Mouse (Mus musculus): Measurements from ENCODE around the gene Timm8a2. TPM values are rescaled to one million over a fixed set of nuclear protein-coding genes. Genes with fewer than 3 reads are reported as not detected.

Timm8a2 gene
- total and polyA plus RNA-seq, 3 experiments = 0.18 TPM; not detected in 2

DNA sequence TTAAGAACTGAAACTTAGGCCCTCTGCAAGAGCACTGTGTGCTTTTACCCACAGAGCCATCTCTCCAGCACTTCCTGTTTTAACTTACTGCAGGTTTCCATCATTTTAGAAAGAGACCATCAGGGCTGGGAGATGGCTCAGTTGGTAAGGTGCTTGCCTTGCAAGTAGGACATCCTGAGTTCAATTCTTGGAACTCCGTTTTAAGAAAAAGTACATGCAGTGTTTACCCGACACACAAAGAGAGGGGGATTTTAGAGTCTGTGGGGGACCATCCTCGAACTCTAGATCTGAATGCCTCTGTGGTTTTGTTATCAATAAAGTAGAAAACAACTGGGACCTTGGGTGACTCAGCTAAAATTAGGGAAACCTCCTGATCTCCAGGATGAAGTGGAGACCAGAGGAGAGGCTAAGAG, 6.9 kb downstream of the Timm8a2 start (continued):
- no peak for TF ChIP-seq BHLHE40 (IDR thresholded peaks at IDR 0.05; ENCODE audit: borderline replicate concordance, low read depth, low read length)
- TF ChIP-seq ZNF384 (IDR thresholded peaks at IDR 0.05; ENCODE audit: low read depth, low read length) = no peak
- TF ChIP-seq MAZ (IDR thresholded peaks at IDR 0.05; ENCODE audit: low read depth, low read length) = no peak
- peak; percentile 62 to 65; a peak in 2 of 4 replicates for TF ChIP-seq EP300 (IDR thresholded peaks at IDR 0.05; ENCODE audit: low read depth in 1 of 2, low read length in 2 of 2)
- no peak for TF ChIP-seq POLR2A (IDR thresholded peaks at IDR 0.05; ENCODE audit: control insufficient read depth in 1 of 2, insufficient read depth in 1 of 2, low read depth in 1 of 2, low read length in 2 of 2, poor library complexity in 1 of 2)
- TF ChIP-seq GATA1 (IDR thresholded peaks at IDR 0.05; ENCODE audit: low read depth, low read length) = peak; percentile 71
- TF ChIP-seq E2F4 (IDR thresholded peaks at IDR 0.05; ENCODE audit: borderline replicate concordance, low read depth, low read length) = no peak
- peak; percentile 92 for TF ChIP-seq GABPA (IDR thresholded peaks at IDR 0.05; ENCODE audit: low read depth, low read length)
- no peak for TF ChIP-seq MYB (IDR thresholded peaks at IDR 0.05; ENCODE audit: low read depth, low read length)
- TF ChIP-seq ZKSCAN1 (IDR thresholded peaks at IDR 0.05; ENCODE audit: low read depth, low read length) = no peak
- no peak for TF ChIP-seq CHD1 (IDR thresholded peaks at IDR 0.05; ENCODE audit: low read depth, low read length)

- H3K27me3 ChIP-seq (ENCODE audit: control insufficient read depth in 1 of 2, insufficient read depth in 2 of 2, low read length in 2 of 2) = no peaks in the 10 kb centered on the region
- H3K79me2 ChIP-seq (ENCODE audit: control insufficient read depth, insufficient read depth, low read length, poor library complexity) = no peaks in the 10 kb centered on the region
- peaks cover 0 to 15% of the 10 kb centered on the region in 2 experiments; a peak in 2 of 4 replicates for H3K36me3 ChIP-seq (ENCODE audit: control insufficient read depth in 1 of 2, insufficient read depth in 2 of 2, low read length in 2 of 2)
- no peaks in the 10 kb centered on the region for H3K9me3 ChIP-seq (replicated peaks; ENCODE audit: insufficient read depth, low read length)
- peak; percentile 59; the same call in 1 of the 2 replicates for TF ChIP-seq MXI1 (IDR thresholded peaks at IDR 0.05; ENCODE audit: low read depth, low read length)
- TF ChIP-seq POLR2AphosphoS2 (IDR thresholded peaks at IDR 0.05; ENCODE audit: low read length) = no peak
- H3K9ac ChIP-seq (ENCODE audit: control insufficient read depth, low read depth, low read length, poor library complexity, severe bottlenecking) = peak overlapping the region; percentile 61
- H3K4me1 ChIP-seq (ENCODE audit: control insufficient read depth in 1 of 2, insufficient read depth in 2 of 2, low read length in 2 of 2) = peaks cover 0 to 24% of the 10 kb centered on the region in 2 experiments
- DNase-seq (ENCODE audit: low read depth, low spot score) = peak; percentile 59
- peak overlapping the region; percentile 52 to 59 for H3K4me3 ChIP-seq (ENCODE audit: control insufficient read depth in 1 of 2, insufficient read depth in 1 of 2, low read depth in 2 of 2, low read length in 2 of 2)
- peak overlapping the region; percentile 80 for H3K27ac ChIP-seq (ENCODE audit: control insufficient read depth, low read depth, low read length)
Measured at GRCm38 (mm10) chr14:122042142-122042694, 7.7 kb downstream of the Timm8a2 start.

GRCm38 (mm10) chr14:122047784-122048183, 13.3 kb downstream of the Timm8a2 start:
- H3K36me3 ChIP-seq (ENCODE audit: control insufficient read depth in 1 of 2, insufficient read depth in 2 of 2, low read length in 2 of 2) = no peaks in the 10 kb centered on the region
- H3K9me3 ChIP-seq (replicated peaks; ENCODE audit: insufficient read depth, low read length) = no peaks in the 10 kb centered on the region
- H3K9ac ChIP-seq (ENCODE audit: control insufficient read depth, low read depth, low read length, poor library complexity, severe bottlenecking) = no peak overlapping the region
- H3K79me2 ChIP-seq (ENCODE audit: control insufficient read depth, insufficient read depth, low read length, poor library complexity) = no peaks in the 10 kb centered on the region
- no peak overlapping the region for H3K4me3 ChIP-seq (ENCODE audit: control insufficient read depth in 1 of 2, insufficient read depth in 1 of 2, low read depth in 2 of 2, low read length in 2 of 2)
- DNase-seq (ENCODE audit: low read depth, low spot score) = no peak
- peaks cover 0 to 3% of the 10 kb centered on the region in 2 experiments; a peak in 1 of 4 replicates for H3K4me1 ChIP-seq (ENCODE audit: control insufficient read depth in 1 of 2, insufficient read depth in 2 of 2, low read length in 2 of 2)
- H3K27ac ChIP-seq (ENCODE audit: control insufficient read depth, low read depth, low read length) = no peak overlapping the region
- TF ChIP-seq USF1 (IDR thresholded peaks at IDR 0.05; ENCODE audit: low read depth, low read length) (no peak), MYC (IDR thresholded peaks at IDR 0.05; ENCODE audit: low read depth, low read length) (no peak), SMC3 (IDR thresholded peaks at IDR 0.05; ENCODE audit: low read depth, low read length) (no peak), CHD1 (IDR thresholded peaks at IDR 0.05; ENCODE audit: low read depth, low read length) (no peak), MAZ (IDR thresholded peaks at IDR 0.05; ENCODE audit: low read depth, low read length) (no peak), MXI1 (IDR thresholded peaks at IDR 0.05; ENCODE audit: low read depth, low read length) (no peak), USF2 (IDR thresholded peaks at IDR 0.05; ENCODE audit: borderline replicate concordance in 1 of 2, insufficient read depth in 1 of 2, low read depth in 1 of 2, low read length in 2 of 2) (no peak), CTCF (IDR thresholded peaks at IDR 0.05 in 2 of 3, conservative IDR thresholded peaks at IDR 0.05 in 1 of 3; ENCODE audit: control insufficient read depth in 1 of 3, insufficient read depth in 1 of 3, low read depth in 2 of 3, low read length in 3 of 3, poor library complexity in 1 of 3, severe bottlenecking in 1 of 3) (no peak), JUND (IDR thresholded peaks at IDR 0.05; ENCODE audit: low read depth, low read length) (no peak)
- no peaks in the 10 kb centered on the region for H3K27me3 ChIP-seq (ENCODE audit: control insufficient read depth in 1 of 2, insufficient read depth in 2 of 2, low read length in 2 of 2)

Data from MEL (cell line).